Mouse (Mus musculus) limb, embryonic 14.5 days (tissue): ENCODE measurements around the gene Gpr22. TPM values are rescaled to one million over a fixed set of nuclear protein-coding genes. Genes with fewer than 3 reads are reported as not detected.

Source experiments
- ATAC-seq: fragments of 200-750 bp; cut with Nextera tagmentation; 2 replicates; pipeline ENCODE4 v1.8.0; 2017; ENCODE audit warnings: low read depth, moderate number of reproducible peaks, moderate TSS enrichment; ENCODE audit not compliant: low FRiP score
- DNase-seq: peaks from one replicate; pipeline ENCODE4 v3.0.0-alpha.2; 2015; ENCODE audit warnings: low spot score
- H3K27ac ChIP-seq: fragments of 300-500 bp; sonication (generic); replicated peaks from 2 replicates; pipeline ENCODE4 v1.5.1; 2014; ENCODE audit warnings: low read depth, mild to moderate bottlenecking, low read length, moderate library complexity, mixed read lengths
- H3K27me3 ChIP-seq: fragments of 300-500 bp; sonication (generic); 2 replicates; pipeline ENCODE4 v1.6.1; 2014; ENCODE audit warnings: low read length, mixed read lengths; ENCODE audit not compliant: control insufficient read depth, insufficient read depth
- H3K36me3 ChIP-seq: fragments of 300-500 bp; sonication (generic); 2 replicates; pipeline ENCODE4 v1.6.1; 2014; ENCODE audit warnings: mild to moderate bottlenecking, low read length, moderate library complexity, mixed read lengths; ENCODE audit not compliant: control insufficient read depth, insufficient read depth
- H3K4me1 ChIP-seq: fragments of 300-500 bp; sonication (generic); 2 replicates; pipeline ENCODE4 v1.6.1; 2014; ENCODE audit warnings: antibody characterized with exemption, low read length, mixed read lengths; ENCODE audit not compliant: control insufficient read depth, insufficient read depth
- H3K4me2 ChIP-seq: fragments of 300-500 bp; sonication (generic); replicated peaks from 2 replicates; pipeline ENCODE4 v1.6.1; 2014; ENCODE audit warnings: low read depth, mild to moderate bottlenecking, low read length, moderate library complexity; ENCODE audit not compliant: severe bottlenecking
- H3K4me3 ChIP-seq: fragments of 300-500 bp; sonication (generic); replicated peaks from 2 replicates; pipeline ENCODE4 v1.5.1; 2014; ENCODE audit warnings: low read length
- H3K9ac ChIP-seq: fragments of 300-500 bp; sonication (generic); 2 replicates; pipeline ENCODE4 v1.6.1; 2014; ENCODE audit warnings: mild to moderate bottlenecking, low read depth, low read length, moderate library complexity; ENCODE audit not compliant: severe bottlenecking
- H3K9me3 ChIP-seq: fragments of 300-500 bp; sonication (generic); 2 replicates; pipeline ENCODE4 v1.6.1; 2016; ENCODE audit warnings: low read length; ENCODE audit not compliant: control insufficient read depth
- POLR2A ChIP-seq: fragments of 200-500 bp; IDR thresholded peaks from 2 replicates; pipeline ENCODE4 v1.8.0; 2012; ENCODE audit warnings: inconsistent platforms, mild to moderate bottlenecking, moderate library complexity, borderline replicate concordance; ENCODE audit not compliant: insufficient read depth, insufficient read length; ENCODE audit errors: extremely low read depth
- WGBS: fragments of 180-500 bp; shearing (Covaris S2); extraction: QIAGEN DNeasy Blood & Tissue Kit; methylation state at CpG from one replicate; pipeline ENCODE4 v1.1.7; 2014; 5-methylcytosine and 5-hydroxymethylcytosine counted together
- polyA plus RNA-seq, 2 experiments: library from polyadenylated mRNA; depleted of rRNA in 1 of 2; stranded (reverse) in 1 of 2; unstranded in 1 of 2; fragments of >200 nt; fragmentation: Nextera tagmentation in 1 of 2; extraction: Ambion mirVana in 1 of 2; gene quantifications; 2 replicates each; pipeline versions ENCODE4 v1.2.1 to v1.2.3; 2012 to 2014

Gpr22 gene
- polyA plus RNA-seq (2012; rRNA removed) (0.13 and 0.14 TPM in 2 replicates), polyA plus RNA-seq (2014; fragmentation: Nextera tagmentation; extraction: Ambion mirVana) (0.30 and 0.32 TPM in 2 replicates)

- no peaks in the 10 kb centered on the region for H3K36me3 ChIP-seq
- DNase-seq (no peak), ATAC-seq (no peak; the same call in 1 of the 2 replicates)
- no peak within 1 kb of the TSS for H3K27ac ChIP-seq
- H3K9ac ChIP-seq, result no peak within 1 kb of the TSS
- H3K4me1 ChIP-seq, result peaks cover 3% of the 10 kb centered on the region; the same call in 1 of the 2 replicates
- no peak within 1 kb of the TSS; the same call in 1 of the 2 replicates for H3K4me3 ChIP-seq
- WGBS, result 15% methylated on average over 6 of the region's 6 CpGs
- no peaks in the 10 kb centered on the region for H3K9me3 ChIP-seq
- peak within 1 kb of the TSS; percentile 28; the same call in 1 of the 2 replicates for H3K4me2 ChIP-seq
- no peaks in the 10 kb centered on the region for H3K27me3 ChIP-seq
- TF ChIP-seq POLR2A, result no peak
Measured at GRCm38 (mm10) chr12:31713600-31713999, at the start of gene Gpr22. TSS of gene Gpr22 (minus strand) at chr12:31713947.

DNA sequence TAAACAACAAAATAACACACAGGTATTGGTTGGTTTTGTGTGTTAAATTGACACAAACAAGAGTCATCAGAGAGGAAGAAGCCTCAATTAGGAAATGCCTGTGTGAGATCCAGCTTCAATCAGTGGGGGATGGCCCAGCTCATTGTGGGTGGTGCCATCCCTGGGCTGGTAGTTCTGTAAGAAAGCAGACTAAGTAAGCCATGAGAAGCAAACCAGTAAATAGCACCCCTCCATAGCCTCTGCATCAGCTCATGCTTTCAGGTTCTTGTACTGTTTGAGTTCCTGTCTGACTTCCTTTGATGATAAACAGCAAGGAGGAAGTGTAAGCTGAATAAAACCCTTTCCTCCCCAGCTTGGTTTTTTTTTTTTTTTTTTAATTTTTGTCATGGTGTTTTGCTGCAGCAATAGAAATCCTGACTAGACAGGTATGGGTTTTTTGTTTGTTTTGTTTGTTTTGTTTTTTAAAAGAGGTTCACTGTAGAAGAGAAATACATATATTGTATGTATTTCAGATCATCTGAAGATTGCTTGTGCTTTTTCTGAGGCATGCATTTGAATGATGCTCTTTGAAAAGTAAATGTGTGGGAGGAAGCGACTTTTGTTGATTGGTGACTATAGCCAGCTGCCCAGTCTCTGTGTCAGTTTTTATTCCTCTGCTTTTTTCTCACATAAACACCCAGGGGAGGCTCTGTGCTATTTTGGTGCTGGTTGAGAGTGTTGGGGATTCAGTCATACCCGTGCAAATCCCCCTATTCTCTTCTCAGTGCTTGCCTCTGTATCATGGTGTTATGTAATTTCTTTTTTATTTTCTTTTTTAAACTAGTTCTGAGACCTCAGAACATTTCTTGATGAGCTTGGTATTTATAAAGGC lies 42.4 kb upstream of the Gpr22 start:
- 62% methylated on average over 2 of the region's 2 CpGs for WGBS
- Histone ChIP-seq H3K4me2 (no peak overlapping the region), H3K9ac (no peak overlapping the region), H3K27ac (no peak overlapping the region), H3K36me3 (no peaks in the 10 kb centered on the region), H3K4me1 (no peaks in the 10 kb centered on the region), H3K4me3 (no peak overlapping the region), H3K9me3 (no peaks in the 10 kb centered on the region), H3K27me3 (no peaks in the 10 kb centered on the region)
- DNase-seq (no peak), ATAC-seq (no peak)
- no peak for TF ChIP-seq POLR2A

GRCm38 (mm10) chr12:31754465-31754864 lies 40.7 kb upstream of the Gpr22 start:
- no peaks in the 10 kb centered on the region for H3K36me3 ChIP-seq
- WGBS, result 63% methylated on average over 2 of the region's 2 CpGs
- H3K4me3 ChIP-seq, result no peak overlapping the region
- H3K4me2 ChIP-seq, result no peak overlapping the region
- H3K9me3 ChIP-seq, result no peaks in the 10 kb centered on the region
- H3K4me1 ChIP-seq, result no peaks in the 10 kb centered on the region
- H3K9ac ChIP-seq, result no peak overlapping the region
- H3K27ac ChIP-seq, result no peak overlapping the region
- no peak for TF ChIP-seq POLR2A
- no peaks in the 10 kb centered on the region for H3K27me3 ChIP-seq
- ATAC-seq, result no peak
- DNase-seq, result no peak

GRCm38 (mm10) chr12:31749846-31750245 lies 36.1 kb upstream of the Gpr22 start:
- H3K36me3 ChIP-seq, result no peaks in the 10 kb centered on the region
- no peak overlapping the region for H3K27ac ChIP-seq
- no peak overlapping the region for H3K4me3 ChIP-seq
- no peak for ATAC-seq
- no peaks in the 10 kb centered on the region for H3K9me3 ChIP-seq
- H3K4me2 ChIP-seq, result no peak overlapping the region
- H3K27me3 ChIP-seq, result no peaks in the 10 kb centered on the region
- no peaks in the 10 kb centered on the region for H3K4me1 ChIP-seq
- DNase-seq, result no peak
- TF ChIP-seq POLR2A, result no peak
- WGBS, result 96% methylated on average over 4 of the region's 4 CpGs
- no peak overlapping the region for H3K9ac ChIP-seq

GRCm38 (mm10) chr12:31747301-31747700 lies 33.6 kb upstream of the Gpr22 start:
- H3K27me3 ChIP-seq, result no peaks in the 10 kb centered on the region
- TF ChIP-seq POLR2A, result no peak
- 87% methylated on average over 8 of the region's 8 CpGs for WGBS
- H3K4me1 ChIP-seq, result no peaks in the 10 kb centered on the region
- no peak for DNase-seq
- H3K27ac ChIP-seq, result no peak overlapping the region
- no peak for ATAC-seq
- H3K4me2 ChIP-seq, result no peak overlapping the region
- H3K9me3 ChIP-seq, result no peaks in the 10 kb centered on the region
- H3K4me3 ChIP-seq, result no peak overlapping the region
- H3K9ac ChIP-seq, result no peak overlapping the region
- no peaks in the 10 kb centered on the region for H3K36me3 ChIP-seq
